Mouse (Mus musculus) liver, adult 10 weeks (tissue): Measurements from ENCODE around the gene Mmp25. TPM values are rescaled to one million over a fixed set of nuclear protein-coding genes. Genes with fewer than 3 reads are reported as not detected.

Source experiments
- polyA plus RNA-seq: library from polyadenylated mRNA; stranded (reverse); fragments of 350-450 nt; fragmentation: Illumina TruSeq; extraction: RNeasy Lipid Tissue Mini Kit (QIAGEN cat#74804); gene quantifications from one replicate; pipeline ENCODE4 v1.2.3, GENCODE M21; 2014; ENCODE audit warnings: low read depth, low replicate concordance

Gene Mmp25
- polyA plus RNA-seq: not detected

GRCm38 (mm10) chr17:23644613-23645495 lies at the start of gene Mmp25:
Gene Mmp25 (minus strand): TSS chr17:23645277.

GRCm38 (mm10) chr17:23683856-23684672 lies 39.0 kb upstream of the Mmp25 start, which contains the start of gene Cldn9:
Gene Cldn9 (minus strand): TSS chr17:23684026.

GRCm38 (mm10) chr17:23679127-23679835 lies 34.2 kb upstream of the Mmp25 start, which contains the start of gene Cldn6:
Gene Cldn6 (plus strand): TSS chr17:23679249.

GRCm38 (mm10) chr17:23677236-23677679 lies 32.2 kb upstream of the Mmp25 start, which contains the start of gene Tnfrsf12a:
Gene Tnfrsf12a (minus strand): TSS chr17:23677468.

GRCm38 (mm10) chr17:23673424-23674073 lies 28.5 kb upstream of the Mmp25 start, which contains the start of the genes Hcfc1r1 and Thoc6:
Gene Hcfc1r1 (plus strand): TSS chr17:23673596.
Gene Thoc6 (minus strand): TSS chr17:23673882.

GRCm38 (mm10) chr17:23660117-23660875 lies 15.2 kb upstream of the Mmp25 start, which contains the start of gene Bicdl2:
Gene Bicdl2 (plus strand): TSS chr17:23660506.

GRCm38 (mm10) chr17:23600641-23601622 lies 44.1 kb downstream of the Mmp25 start, which contains the start of gene Zscan10:
Gene Zscan10 (plus strand): TSS chr17:23600856.

GRCm38 (mm10) chr17:23598582-23599552 lies 46.2 kb downstream of the Mmp25 start, which contains the start of gene Zfp13:
Gene Zfp13 (minus strand): TSS chr17:23599487.

Other genes starting within 250 kb of the Mmp25 start
- not detected for gene Vmn2r117, start 165.6 kb downstream of the Mmp25 start, polyA plus RNA-seq
- 0.45 TPM for gene Zfp213, start 81.0 kb downstream of the Mmp25 start, polyA plus RNA-seq
- not detected for gene Zfp13, start 45.8 kb downstream of the Mmp25 start, polyA plus RNA-seq
- not detected for gene Zscan10, start 44.4 kb downstream of the Mmp25 start, polyA plus RNA-seq
- not detected for gene Bicdl2, start 15.2 kb upstream of the Mmp25 start, polyA plus RNA-seq
- 6.7 TPM for gene Hcfc1r1, start 28.3 kb upstream of the Mmp25 start, polyA plus RNA-seq
- gene Thoc6, start 28.6 kb upstream of the Mmp25 start, polyA plus RNA-seq: 0.82 TPM
- gene Tnfrsf12a, start 32.2 kb upstream of the Mmp25 start, polyA plus RNA-seq: 0.85 TPM
- gene Cldn6, start 34.0 kb upstream of the Mmp25 start, polyA plus RNA-seq: not detected
- gene Cldn9, start 38.7 kb upstream of the Mmp25 start, polyA plus RNA-seq: not detected
- gene 1520401A03Rik, start 77.5 kb upstream of the Mmp25 start, polyA plus RNA-seq: not detected
- 0.19 TPM for gene Pkmyt1, start 81.1 kb upstream of the Mmp25 start, polyA plus RNA-seq
- gene Paqr4, start 95.6 kb upstream of the Mmp25 start, polyA plus RNA-seq: 0.61 TPM
- not detected for gene Kremen2, start 100.6 kb upstream of the Mmp25 start, polyA plus RNA-seq
- 1.4 TPM for gene Flywch1, start 126.3 kb upstream of the Mmp25 start, polyA plus RNA-seq
- gene Flywch2, start 140.8 kb upstream of the Mmp25 start, polyA plus RNA-seq: not detected
- gene Srrm2, start 145.3 kb upstream of the Mmp25 start, polyA plus RNA-seq: 42.5 TPM
- 9.9 TPM for gene Elob, start 183.9 kb upstream of the Mmp25 start, polyA plus RNA-seq
- not detected for gene Prss33, start 190.8 kb upstream of the Mmp25 start, polyA plus RNA-seq
- gene Prss32, start 198.6 kb upstream of the Mmp25 start, polyA plus RNA-seq: not detected
- not detected for gene Prss41, start 198.9 kb upstream of the Mmp25 start, polyA plus RNA-seq
- not detected for gene Prss21, start 222.8 kb upstream of the Mmp25 start, polyA plus RNA-seq
- not detected for gene Dcpp1, start 235.6 kb upstream of the Mmp25 start, polyA plus RNA-seq
- not detected for gene Dcpp2, start 235.6 kb upstream of the Mmp25 start, polyA plus RNA-seq